In the genomic region with DNA sequence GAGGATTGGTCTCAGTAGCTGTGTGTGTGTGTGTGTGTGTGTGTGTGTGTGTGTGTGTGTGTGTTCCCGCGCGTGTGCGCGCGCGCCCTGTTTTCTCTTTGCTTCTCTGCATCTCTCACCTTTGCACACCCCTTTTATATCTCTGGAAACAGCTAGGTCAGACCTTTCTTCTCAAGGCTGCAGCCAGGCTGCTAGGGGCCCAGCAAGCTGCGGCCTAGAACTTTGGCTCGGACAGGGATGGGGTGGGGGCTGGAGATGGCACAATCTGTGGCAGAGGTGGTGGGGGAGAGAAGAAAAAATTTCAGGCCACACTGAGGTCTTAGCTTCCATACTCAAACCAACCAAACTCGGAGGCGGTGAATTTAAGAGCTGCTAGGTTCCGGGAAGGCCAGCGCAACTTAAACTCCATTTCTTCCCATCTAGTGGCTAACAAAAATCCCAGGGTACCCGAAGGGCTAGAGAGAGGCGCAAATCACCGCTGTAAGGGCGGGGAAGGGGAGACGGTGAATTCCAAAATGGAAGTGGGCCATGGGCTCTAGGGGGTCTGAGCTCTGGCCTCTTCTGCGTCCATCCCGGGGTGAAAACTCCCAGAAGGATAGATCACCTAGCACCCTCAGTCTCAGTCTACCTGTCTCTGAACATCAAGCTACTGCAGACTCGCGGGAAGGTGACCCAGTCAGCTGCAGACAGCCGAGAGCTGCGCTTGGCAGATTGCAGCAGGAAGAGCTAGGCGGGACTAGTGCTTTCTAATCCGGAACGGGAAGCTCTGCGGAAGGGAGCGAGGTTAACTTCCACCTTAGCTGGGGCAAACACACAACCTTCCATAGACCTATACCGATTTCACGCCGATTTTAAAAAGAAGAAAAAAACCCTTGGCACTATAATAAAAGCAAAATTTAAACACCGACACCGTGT, we compare ENCODE assay signal across 8 mouse cellular contexts. TPM values are rescaled to one million over a fixed set of nuclear protein-coding genes. Genes with fewer than 3 reads are reported as not detected.
DNase-seq lines count a peak whose midpoint lies in the region; ATAC-seq and TF ChIP-seq lines count a peak whose summit lies in the region.

No protein-coding gene starts in this region.

- peak; percentile 11 to 15 for DNase-seq in spleen, postnatal 36 days (ENCODE audit: low spot score in 2 of 2)
- no peak for DNase-seq in spleen, adult 18-20 months
- DNase-seq in kidney, postnatal 10 days = peak; percentile 55
- DNase-seq in natural killer cell, adult 2 months (ENCODE audit: low spot score in 2 of 2) = no peak

- H3K4me3 ChIP-seq in cortical plate, adult 2 months (ENCODE audit: insufficient read depth, low read length) = peak overlapping the region; percentile 55
- peak overlapping the region; percentile 47 for H3K4me3 ChIP-seq in heart, embryonic 15.5 days
- peak overlapping the region; percentile 89 for H3K4me3 ChIP-seq in megakaryocyte, embryonic 14.5 days (replicated peaks)
- peak overlapping the region; percentile 21; the same call in 1 of the 2 replicates for H3K4me3 ChIP-seq in stomach, embryonic 14.5 days (ENCODE audit: low read depth, low read length)

- H3K27ac ChIP-seq in cortical plate, adult 2 months (ENCODE audit: insufficient read depth, low read length) = peak overlapping the region; percentile 86
- H3K27ac ChIP-seq in heart, embryonic 15.5 days = no peak overlapping the region
- H3K27ac ChIP-seq in stomach, embryonic 14.5 days (ENCODE audit: low read length) = no peak overlapping the region

- H3K4me1 ChIP-seq in cortical plate, adult 2 months (ENCODE audit: control insufficient read depth, insufficient read depth, low read length) = no peaks in the 10 kb centered on the region
- H3K4me1 ChIP-seq in heart, embryonic 15.5 days (replicated peaks) = peaks cover 49% of the 10 kb centered on the region
- peaks cover 60% of the 10 kb centered on the region for H3K4me1 ChIP-seq in megakaryocyte, embryonic 14.5 days
- H3K4me1 ChIP-seq in stomach, embryonic 14.5 days (ENCODE audit: control insufficient read depth, insufficient read depth, low read length) = peaks cover 17% of the 10 kb centered on the region; the same call in 1 of the 2 replicates

- H3K9me3 ChIP-seq in heart, embryonic 15.5 days (replicated peaks) = no peaks in the 10 kb centered on the region
- peaks cover 4% of the 10 kb centered on the region; the same call in 1 of the 2 replicates for H3K9me3 ChIP-seq in megakaryocyte, embryonic 14.5 days
- no peaks in the 10 kb centered on the region for H3K9me3 ChIP-seq in stomach, embryonic 14.5 days (ENCODE audit: control insufficient read depth, low read depth, low read length)

- H3K27me3 ChIP-seq in heart, embryonic 15.5 days = peaks cover 93% of the 10 kb centered on the region
- H3K27me3 ChIP-seq in megakaryocyte, embryonic 14.5 days (replicated peaks) = peaks cover 98% of the 10 kb centered on the region
- peaks cover 56% of the 10 kb centered on the region for H3K27me3 ChIP-seq in stomach, embryonic 14.5 days (ENCODE audit: control insufficient read depth, insufficient read depth, low read length)

- H3K9ac ChIP-seq in heart, embryonic 15.5 days = 0 out of 2 replicates have a peak overlapping the region, but pooled peaks have one; percentile 12
- H3K9ac ChIP-seq in stomach, embryonic 14.5 days (replicated peaks; ENCODE audit: low read depth, low read length) = no peak overlapping the region

- 7% methylated on average over 34 of the region's 34 CpGs for WGBS in heart, embryonic 15.5 days
- 4% methylated on average over 34 of the region's 34 CpGs for WGBS in stomach, embryonic 14.5 days

- TF ChIP-seq POLR2A in cortical plate, adult 2 months (IDR thresholded peaks at IDR 0.05; ENCODE audit: extremely low read depth, insufficient read depth, low read length) = peak; percentile 62

- no peak for ATAC-seq in heart, embryonic 15.5 days (replicated peaks; ENCODE audit: insufficient number of reproducible peaks, insufficient read depth, low FRiP score, low read depth)
- ATAC-seq in stomach, embryonic 14.5 days (ENCODE audit: insufficient number of reproducible peaks, insufficient read depth, low FRiP score, low read depth) = no peak

- no peak for TF ChIP-seq CTCF in cortical plate, adult 2 months (IDR thresholded peaks at IDR 0.05; ENCODE audit: extremely low read depth, insufficient read depth, low read length)

- peak overlapping the region; percentile 73 for H3K4me2 ChIP-seq in heart, embryonic 15.5 days
- peak overlapping the region; percentile 50 for H3K4me2 ChIP-seq in stomach, embryonic 14.5 days (replicated peaks; ENCODE audit: low read depth, low read length)

- H3K36me3 ChIP-seq in heart, embryonic 15.5 days = no peaks in the 10 kb centered on the region
- no peaks in the 10 kb centered on the region for H3K36me3 ChIP-seq in megakaryocyte, embryonic 14.5 days (replicated peaks; ENCODE audit: low read length)
- H3K36me3 ChIP-seq in stomach, embryonic 14.5 days (ENCODE audit: control insufficient read depth, insufficient read depth, low read length) = no peaks in the 10 kb centered on the region

RNA-seq across cellular contexts. Expression of gene Nrn1, which starts 3.7 kb away (rescaled TPM):
- 251 and 304 TPM in 2 replicates for polyA plus RNA-seq in cortical plate, adult 2 months (2012; rRNA removed)
- polyA plus RNA-seq in heart, embryonic 15.5 days (2015; fragmentation: Nextera tagmentation; extraction: Ambion mirVana) = 2.3 TPM in 2 replicates
- 0.57 TPM in 1 of 2 replicates, not detected in the other for polyA plus RNA-seq in megakaryocyte, embryonic 14.5 days (2012; ENCODE audit: insufficient read depth, low replicate concordance)
- polyA plus RNA-seq in stomach, embryonic 14.5 days (2014; fragmentation: Nextera tagmentation; extraction: Ambion mirVana) = 1.8 and 1.9 TPM in 2 replicates

Comparison
In these comparisons a context has a peak if more than half of its experiments do, and no peak if none do; other contexts are left out.
1. DNase-seq: peak in spleen, postnatal 36 days (2 of 2) and kidney, postnatal 10 days (single experiment); none in spleen, adult 18-20 months (0 of 2) and natural killer cell, adult 2 months (0 of 2).
2. H3K4me3 ChIP-seq: peak in every context shown above with its lines; median percentile 89 in megakaryocyte, embryonic 14.5 days; 55 in cortical plate, adult 2 months; 47 in heart, embryonic 15.5 days; 21 in stomach, embryonic 14.5 days.
3. RNA of gene Nrn1, which starts 3.7 kb away (polyA plus RNA-seq): 251 to 304 TPM in cortical plate, adult 2 months; 2.3 TPM in heart, embryonic 15.5 days, 1.8 to 1.9 TPM in stomach, embryonic 14.5 days and 0.57 TPM in megakaryocyte, embryonic 14.5 days; every median in the first group is over 10 times any median in the second.